Mouse (Mus musculus): ENCODE results near the gene Men1. TPM values are rescaled to one million over a fixed set of nuclear protein-coding genes. Genes with fewer than 3 reads are reported as not detected.

The Men1 gene
- polyA plus RNA-seq, 1 experiment from 2014 or later = 55.2 TPM

- ATAC-seq (replicated peaks; ENCODE audit: low FRiP score, low TSS enrichment, low read depth) = no peak
- peak overlapping the region; percentile 52 for H3K27ac ChIP-seq (ENCODE audit: low read depth)
- no peak for DNase-seq (ENCODE audit: low spot score)
These were observed 28.3 kb downstream of the Men1 start for GRCm38 (mm10) chr19:6363091-6363410.

GRCm38 (mm10) chr19:6363411-6364240, 28.8 kb downstream of the Men1 start, which contains the start of gene Sf1:
Sf1 (plus strand) TSS chr19:6363690.
- Histone ChIP-seq H3K27me3 (replicated peaks; ENCODE audit: control insufficient read depth, insufficient read depth, low read length) (no peaks in the 10 kb centered on the region), H3K4me1 (replicated peaks; ENCODE audit: control insufficient read depth, insufficient read depth, low read length) (peaks cover 14% of the 10 kb centered on the region), H3K9me3 (ENCODE audit: control insufficient read depth, low read length) (no peaks in the 10 kb centered on the region), H3K9ac (ENCODE audit: low read length) (peak within 1 kb of the TSS; percentile 99), H3K36me3 (ENCODE audit: control insufficient read depth, insufficient read depth, low read length) (peaks cover 46% of the 10 kb centered on the region), H3K4me3 (ENCODE audit: low read depth, low read length) (peak within 1 kb of the TSS; percentile 93), H3K4me2 (ENCODE audit: low read length) (peak within 1 kb of the TSS; percentile 60), H3K27ac (ENCODE audit: low read depth) (peak within 1 kb of the TSS; percentile 98)
- 1% methylated on average over 83 of the region's 85 CpGs for WGBS
- DNase-seq (ENCODE audit: low spot score) (peak; percentile 97), ATAC-seq (replicated peaks; ENCODE audit: low FRiP score, low TSS enrichment, low read depth) (peak; percentile 98)

More at GRCm38 (mm10) chr19:6363091-6363410, 28.3 kb downstream of the Men1 start:
- peak overlapping the region; percentile 48 for H3K4me2 ChIP-seq (ENCODE audit: low read length)
- peaks cover 40% of the 10 kb centered on the region for H3K36me3 ChIP-seq (ENCODE audit: control insufficient read depth, insufficient read depth, low read length)
- H3K9ac ChIP-seq (ENCODE audit: low read length) = peak overlapping the region; percentile 29; the same call in 1 of the 2 replicates
- H3K27me3 ChIP-seq (replicated peaks; ENCODE audit: control insufficient read depth, insufficient read depth, low read length) = no peaks in the 10 kb centered on the region
- peaks cover 14% of the 10 kb centered on the region for H3K4me1 ChIP-seq (replicated peaks; ENCODE audit: control insufficient read depth, insufficient read depth, low read length)
- H3K4me3 ChIP-seq (ENCODE audit: low read depth, low read length) = peak overlapping the region; percentile 93
- WGBS = 2% methylated on average over 11 of the region's 11 CpGs
- H3K9me3 ChIP-seq (ENCODE audit: control insufficient read depth, low read length) = no peaks in the 10 kb centered on the region

- DNase-seq (ENCODE audit: low spot score) (peak; percentile 89), ATAC-seq (replicated peaks; ENCODE audit: low FRiP score, low TSS enrichment, low read depth) (no peak; the same call in 1 of the 2 replicates)
- H3K4me1 ChIP-seq (replicated peaks; ENCODE audit: control insufficient read depth, insufficient read depth, low read length) = peaks cover 14% of the 10 kb centered on the region
- WGBS = 0% methylated on average over 55 of the region's 55 CpGs
- peaks cover 53% of the 10 kb centered on the region for H3K36me3 ChIP-seq (ENCODE audit: control insufficient read depth, insufficient read depth, low read length)
- peak overlapping the region; percentile 60 for H3K4me2 ChIP-seq (ENCODE audit: low read length)
- H3K4me3 ChIP-seq (ENCODE audit: low read depth, low read length) = peak overlapping the region; percentile 93
- no peaks in the 10 kb centered on the region for H3K27me3 ChIP-seq (replicated peaks; ENCODE audit: control insufficient read depth, insufficient read depth, low read length)
- H3K27ac ChIP-seq (ENCODE audit: low read depth) = peak overlapping the region; percentile 98
- peak overlapping the region; percentile 99 for H3K9ac ChIP-seq (ENCODE audit: low read length)
- H3K9me3 ChIP-seq (ENCODE audit: control insufficient read depth, low read length) = no peaks in the 10 kb centered on the region
These were observed 29.5 kb downstream of the Men1 start for GRCm38 (mm10) chr19:6364317-6364725.

GRCm38 (mm10) chr19:6364842-6365241, 30.1 kb downstream of the Men1 start:
- Histone ChIP-seq H3K4me3 (ENCODE audit: low read depth, low read length) (peak overlapping the region; percentile 93), H3K4me1 (replicated peaks; ENCODE audit: control insufficient read depth, insufficient read depth, low read length) (peaks cover 14% of the 10 kb centered on the region), H3K27ac (ENCODE audit: low read depth) (no peak overlapping the region), H3K9me3 (ENCODE audit: control insufficient read depth, low read length) (no peaks in the 10 kb centered on the region), H3K9ac (ENCODE audit: low read length) (peak overlapping the region; percentile 99), H3K36me3 (ENCODE audit: control insufficient read depth, insufficient read depth, low read length) (peaks cover 58% of the 10 kb centered on the region), H3K4me2 (ENCODE audit: low read length) (peak overlapping the region; percentile 60), H3K27me3 (replicated peaks; ENCODE audit: control insufficient read depth, insufficient read depth, low read length) (no peaks in the 10 kb centered on the region)
- 1% methylated on average over 2 of the region's 2 CpGs for WGBS
- ATAC-seq (replicated peaks; ENCODE audit: low FRiP score, low TSS enrichment, low read depth) (no peak), DNase-seq (ENCODE audit: low spot score) (no peak)

DNA sequence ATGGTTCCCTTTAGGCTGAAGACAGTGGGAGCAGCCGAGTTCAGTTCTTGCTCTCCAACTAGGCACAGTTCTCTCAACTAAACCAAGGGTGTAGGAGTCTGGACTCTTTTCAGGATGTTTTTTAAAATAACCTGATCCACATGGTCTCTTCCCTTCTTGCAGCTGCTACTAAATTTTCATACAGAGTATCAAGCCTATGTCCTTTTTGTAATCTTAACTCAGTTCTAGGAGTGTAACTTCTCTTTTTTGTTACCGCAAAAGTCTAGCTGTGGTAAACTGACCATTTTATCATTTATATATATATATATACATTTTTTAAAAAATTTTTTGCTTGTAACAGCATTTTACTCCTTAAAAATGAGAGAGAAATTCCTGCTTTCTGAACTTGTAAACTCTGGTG, 35.4 kb downstream of the Men1 start:
- Histone ChIP-seq H3K4me2 (ENCODE audit: low read length) (no peak overlapping the region), H3K4me3 (ENCODE audit: low read depth, low read length) (no peak overlapping the region), H3K9me3 (ENCODE audit: control insufficient read depth, low read length) (no peaks in the 10 kb centered on the region), H3K9ac (ENCODE audit: low read length) (no peak overlapping the region), H3K27me3 (replicated peaks; ENCODE audit: control insufficient read depth, insufficient read depth, low read length) (no peaks in the 10 kb centered on the region), H3K4me1 (replicated peaks; ENCODE audit: control insufficient read depth, insufficient read depth, low read length) (peaks cover 10% of the 10 kb centered on the region), H3K27ac (ENCODE audit: low read depth) (no peak overlapping the region), H3K36me3 (ENCODE audit: control insufficient read depth, insufficient read depth, low read length) (peaks cover 98% of the 10 kb centered on the region)
- WGBS = 87% methylated on average over 2 of the region's 2 CpGs
- ATAC-seq (replicated peaks; ENCODE audit: low FRiP score, low TSS enrichment, low read depth) (no peak), DNase-seq (ENCODE audit: low spot score) (no peak)

- H3K27ac ChIP-seq (ENCODE audit: low read depth) = no peak overlapping the region
- ATAC-seq (replicated peaks; ENCODE audit: low FRiP score, low TSS enrichment, low read depth) = no peak
- H3K9me3 ChIP-seq (ENCODE audit: control insufficient read depth, low read length) = no peaks in the 10 kb centered on the region
- no peaks in the 10 kb centered on the region for H3K4me1 ChIP-seq (replicated peaks; ENCODE audit: control insufficient read depth, insufficient read depth, low read length)
- DNase-seq (ENCODE audit: low spot score) = no peak
- no peak overlapping the region for H3K4me3 ChIP-seq (ENCODE audit: low read depth, low read length)
- WGBS = 95% methylated on average over 3 of the region's 3 CpGs
- H3K36me3 ChIP-seq (ENCODE audit: control insufficient read depth, insufficient read depth, low read length) = peaks cover 100% of the 10 kb centered on the region
- H3K9ac ChIP-seq (ENCODE audit: low read length) = no peak overlapping the region
- H3K27me3 ChIP-seq (replicated peaks; ENCODE audit: control insufficient read depth, insufficient read depth, low read length) = no peaks in the 10 kb centered on the region
- H3K4me2 ChIP-seq (ENCODE audit: low read length) = no peak overlapping the region
These were observed 37.7 kb downstream of the Men1 start for GRCm38 (mm10) chr19:6372433-6372832.

DNA sequence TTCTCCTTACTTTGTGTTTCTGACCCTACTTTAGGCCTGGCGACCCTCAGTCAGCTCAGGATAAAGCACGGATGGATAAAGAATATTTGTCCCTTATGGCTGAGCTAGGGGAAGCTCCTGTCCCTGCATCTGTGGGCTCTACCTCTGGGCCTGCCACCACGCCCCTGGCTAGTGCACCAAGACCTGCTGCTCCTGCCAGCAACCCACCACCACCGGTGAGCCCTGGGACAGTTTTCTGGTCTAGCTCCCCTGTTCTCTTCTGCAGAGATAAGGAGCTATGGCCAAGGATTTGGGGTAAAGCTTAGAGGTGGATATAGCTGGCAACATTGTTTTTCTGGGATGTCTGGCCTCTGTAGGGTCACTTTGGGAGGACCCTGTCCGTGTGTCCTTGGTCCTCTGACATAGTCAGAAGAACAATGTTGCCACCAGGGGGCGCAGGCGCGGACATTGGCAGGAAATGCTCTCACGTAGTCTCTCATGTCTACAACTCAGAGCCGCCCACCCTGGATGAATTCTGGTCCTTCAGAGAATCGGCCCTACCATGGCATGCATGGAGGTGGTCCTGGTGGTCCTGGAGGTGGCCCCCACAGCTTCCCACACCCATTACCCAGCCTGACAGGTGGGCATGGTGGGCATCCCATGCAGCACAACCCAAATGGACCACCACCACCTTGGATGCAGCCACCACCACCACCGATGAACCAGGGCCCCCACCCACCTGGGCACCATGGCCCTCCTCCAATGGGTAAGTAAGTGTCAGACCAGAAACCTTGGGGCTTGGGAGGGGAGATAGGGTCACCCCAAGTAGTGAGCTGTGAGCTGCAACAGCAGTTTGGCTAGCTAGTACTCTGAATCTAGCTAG, 39.0 kb downstream of the Men1 start:
- Histone ChIP-seq H3K36me3 (ENCODE audit: control insufficient read depth, insufficient read depth, low read length) (peaks cover 99% of the 10 kb centered on the region), H3K9ac (ENCODE audit: low read length) (no peak overlapping the region), H3K27ac (ENCODE audit: low read depth) (no peak overlapping the region), H3K4me2 (ENCODE audit: low read length) (no peak overlapping the region), H3K4me3 (ENCODE audit: low read depth, low read length) (no peak overlapping the region), H3K9me3 (ENCODE audit: control insufficient read depth, low read length) (no peaks in the 10 kb centered on the region), H3K4me1 (replicated peaks; ENCODE audit: control insufficient read depth, insufficient read depth, low read length) (no peaks in the 10 kb centered on the region), H3K27me3 (replicated peaks; ENCODE audit: control insufficient read depth, insufficient read depth, low read length) (no peaks in the 10 kb centered on the region)
- ATAC-seq (replicated peaks; ENCODE audit: low FRiP score, low TSS enrichment, low read depth) (no peak), DNase-seq (ENCODE audit: low spot score) (peak; percentile 91)
- WGBS = 73% methylated on average over 12 of the region's 12 CpGs

GRCm38 (mm10) chr19:6374571-6374970, 39.8 kb downstream of the Men1 start:
- no peak overlapping the region for H3K27ac ChIP-seq (ENCODE audit: low read depth)
- H3K9me3 ChIP-seq (ENCODE audit: control insufficient read depth, low read length) = no peaks in the 10 kb centered on the region
- ATAC-seq (replicated peaks; ENCODE audit: low FRiP score, low TSS enrichment, low read depth) (no peak), DNase-seq (ENCODE audit: low spot score) (no peak)
- WGBS = 97% methylated on average over 10 of the region's 10 CpGs
- no peaks in the 10 kb centered on the region for H3K4me1 ChIP-seq (replicated peaks; ENCODE audit: control insufficient read depth, insufficient read depth, low read length)
- H3K4me2 ChIP-seq (ENCODE audit: low read length) = no peak overlapping the region
- no peak overlapping the region for H3K4me3 ChIP-seq (ENCODE audit: low read depth, low read length)
- peaks cover 99% of the 10 kb centered on the region for H3K36me3 ChIP-seq (ENCODE audit: control insufficient read depth, insufficient read depth, low read length)
- no peaks in the 10 kb centered on the region for H3K27me3 ChIP-seq (replicated peaks; ENCODE audit: control insufficient read depth, insufficient read depth, low read length)
- no peak overlapping the region for H3K9ac ChIP-seq (ENCODE audit: low read length)

All from intestine, embryonic 14.5 days (tissue).